Comparison of ENCODE assay signal across 21 mouse cellular contexts in the genomic region with DNA sequence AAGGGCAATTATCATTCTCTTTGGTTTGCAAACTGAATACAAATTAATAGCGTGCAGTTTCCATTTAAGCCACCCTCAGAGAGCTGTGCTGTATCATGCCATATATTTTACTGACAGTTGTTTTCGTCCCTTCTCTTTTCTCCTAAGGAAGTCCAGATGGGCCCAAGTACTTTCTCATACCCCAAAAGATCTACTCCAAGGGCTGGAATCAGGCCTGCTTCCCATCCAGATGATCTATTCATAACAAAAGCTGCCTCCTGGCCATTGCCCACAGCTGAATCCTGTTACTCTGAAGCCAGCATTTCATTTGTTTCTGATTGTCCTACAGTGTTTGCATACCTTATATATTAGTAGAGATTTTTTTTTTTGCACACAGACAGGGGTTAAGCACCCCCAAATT.
DNase-seq lines count a peak whose midpoint lies in the region; ATAC-seq lines count a peak whose summit lies in the region.
"Had no signal": no experiment of that assay in that cellular context is flagged by ENCODE, and none has a peak within 500 bp of the region (broad histone marks: within the 10 kb centered on the region; RNA-seq: fewer than 3 reads in every experiment).

No protein-coding gene starts in this region.

- intact Hi-C loops in heart, postnatal 36 days (cut with DNase I) = no loop called here

- no peak overlapping the region for H3K9ac ChIP-seq in kidney, embryonic 16.5 days (replicated peaks; ENCODE audit: low read length)
- no peak overlapping the region for H3K9ac ChIP-seq in intestine, embryonic 15.5 days
- H3K9ac ChIP-seq: forebrain, embryonic 15.5 days; hindbrain, embryonic 12.5 days; liver, postnatal 0 days; neural tube, embryonic 15.5 days had no signal

- no peak for ATAC-seq in kidney, embryonic 16.5 days (ENCODE audit: low FRiP score, low TSS enrichment)
- ATAC-seq in intestine, embryonic 15.5 days = peak; percentile 18; the same call in 1 of the 2 replicates
- ATAC-seq: activated CD4-positive, CD25-positive, alpha-beta regulatory T cell, adult 4 months; CD4-positive, CD25-positive, alpha-beta regulatory T cell, adult 4 months; forebrain, embryonic 15.5 days; liver, postnatal 0 days had no signal

- no peaks in the 10 kb centered on the region for H3K27me3 ChIP-seq in kidney, embryonic 16.5 days (ENCODE audit: insufficient read depth, low read length)
- H3K27me3 ChIP-seq in intestine, embryonic 15.5 days (replicated peaks) = no peaks in the 10 kb centered on the region
- H3K27me3 ChIP-seq: forebrain, embryonic 15.5 days; hindbrain, embryonic 12.5 days; megakaryocyte, embryonic 14.5 days; neural tube, embryonic 15.5 days had no signal

- H3K4me3 ChIP-seq in kidney, embryonic 16.5 days (ENCODE audit: low read length) = no peak overlapping the region
- H3K4me3 ChIP-seq in intestine, embryonic 15.5 days (replicated peaks) = no peak overlapping the region
- H3K4me3 ChIP-seq: forebrain, embryonic 15.5 days; heart, embryonic 10.5 days; hindbrain, embryonic 12.5 days; megakaryocyte, embryonic 14.5 days; neural tube, embryonic 15.5 days had no signal

- 0 out of 2 replicates have a peak, but pooled peaks cover 4% of the 10 kb centered on the region for H3K4me1 ChIP-seq in kidney, embryonic 16.5 days (ENCODE audit: insufficient read depth, low read length)
- peaks cover 9% of the 10 kb centered on the region; the same call in 1 of the 2 replicates for H3K4me1 ChIP-seq in intestine, embryonic 15.5 days (replicated peaks)
- H3K4me1 ChIP-seq: hindbrain, embryonic 12.5 days had no signal

- DNase-seq in embryo, embryonic 11 days = peak; percentile 27
- no peak for DNase-seq in embryo, embryonic 9.5 days (ENCODE audit: extremely low spot score)
- DNase-seq in kidney, postnatal 10 days = no peak
- peak; percentile 76 for DNase-seq in NIH3T3 (ENCODE audit: low read depth)
- no peak for DNase-seq in heart, postnatal 36 days
- DNase-seq: adrenal gland, postnatal 10 days; cerebellum, adult 9-11 months; liver, postnatal 0 days; midbrain, embryonic 14.5 days; right cerebral cortex, postnatal 14 days; spleen, adult 18-20 months; thymus, postnatal 14 days had no signal

- peak overlapping the region; percentile 47; the same call in 1 of the 2 replicates for H3K27ac ChIP-seq in kidney, embryonic 16.5 days (ENCODE audit: low read length)
- peak overlapping the region; percentile 66; the same call in 1 of the 2 replicates for H3K27ac ChIP-seq in intestine, embryonic 15.5 days
- H3K27ac ChIP-seq: forebrain, embryonic 15.5 days; heart, embryonic 10.5 days; hindbrain, embryonic 12.5 days; neural tube, embryonic 15.5 days had no signal

- 51% methylated on average over 2 of the region's 2 CpGs for WGBS in kidney, embryonic 16.5 days
- 31% methylated on average over 2 of the region's 2 CpGs for WGBS in intestine, embryonic 15.5 days

- H3K4me2 ChIP-seq in kidney, embryonic 16.5 days (replicated peaks; ENCODE audit: low read depth, low read length) = no peak overlapping the region
- no peak overlapping the region for H3K4me2 ChIP-seq in intestine, embryonic 15.5 days (replicated peaks)
- H3K4me2 ChIP-seq: forebrain, embryonic 15.5 days; hindbrain, embryonic 12.5 days; neural tube, embryonic 15.5 days had no signal

- H3K9me3 ChIP-seq in kidney, embryonic 16.5 days (ENCODE audit: low read length) = no peaks in the 10 kb centered on the region
- no peaks in the 10 kb centered on the region for H3K9me3 ChIP-seq in intestine, embryonic 15.5 days
- H3K9me3 ChIP-seq: forebrain, embryonic 15.5 days; heart, embryonic 10.5 days; hindbrain, embryonic 12.5 days; megakaryocyte, embryonic 14.5 days; neural tube, embryonic 15.5 days had no signal

- no peaks in the 10 kb centered on the region for H3K36me3 ChIP-seq in kidney, embryonic 16.5 days (ENCODE audit: insufficient read depth, low read length)
- H3K36me3 ChIP-seq in intestine, embryonic 15.5 days = no peaks in the 10 kb centered on the region
- H3K36me3 ChIP-seq: forebrain, embryonic 15.5 days; heart, embryonic 10.5 days; hindbrain, embryonic 12.5 days; neural tube, embryonic 15.5 days had no signal

Comparison
In these comparisons a context has a peak if more than half of its experiments do, and no peak if none do; other contexts are left out.
1. DNase-seq: peak in embryo, embryonic 11 days (single experiment) and NIH3T3 (single experiment); none in embryo, embryonic 9.5 days (single experiment), kidney, postnatal 10 days (single experiment) and heart, postnatal 36 days (0 of 2).